Mouse (Mus musculus) E14TG2a.4 (cell line): ENCODE results near the gene Lgals9.

Experiments
- CTCF ChIP-seq: conservative IDR thresholded peaks from 2 replicates; pipeline ENCODE4 v1.5.1; 2014; ENCODE audit warnings: low read length
- NANOG ChIP-seq: IDR thresholded peaks from 2 replicates; pipeline ENCODE4 v1.6.1; 2014; ENCODE audit warnings: borderline replicate concordance, low read length, mixed read lengths

DNA sequence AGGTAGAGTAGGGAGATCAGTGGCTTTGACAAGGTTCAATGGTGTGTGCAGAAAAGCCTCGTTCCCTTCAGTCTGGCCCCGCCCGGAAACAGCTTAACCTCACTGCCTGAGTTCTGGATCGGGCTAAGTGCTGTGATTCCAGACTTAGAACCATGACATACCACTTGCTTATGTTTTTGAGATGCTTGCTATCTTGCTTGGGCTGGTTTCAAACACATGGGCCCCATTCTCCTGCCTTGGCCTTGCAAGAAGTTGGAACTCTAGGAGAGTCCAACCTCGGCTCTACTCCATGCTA is 46.7 kb upstream of the Lgals9 start:
- TF ChIP-seq NANOG, result no peak
- no peak for TF ChIP-seq CTCF
